Mouse (Mus musculus) embryonic facial prominence, embryonic 12.5 days (tissue): ENCODE data around the gene Manea. TPM values are rescaled to one million over a fixed set of nuclear protein-coding genes. Genes with fewer than 3 reads are reported as not detected.

Experiments
- ATAC-seq: fragments of 200-750 bp; cut with Nextera tagmentation; 2 replicates; pipeline ENCODE4 v1.8.0; 2017; ENCODE audit not compliant: insufficient number of reproducible peaks, insufficient read depth, low FRiP score, low TSS enrichment
- H3K27ac ChIP-seq: fragments of 300-500 bp; sonication (generic); 2 replicates; pipeline ENCODE4 v1.5.1; 2016; ENCODE audit warnings: mild to moderate bottlenecking
- H3K27me3 ChIP-seq: fragments of 300-500 bp; sonication (generic); 2 replicates; pipeline ENCODE4 v1.6.1; 2016; ENCODE audit warnings: mild to moderate bottlenecking, moderate library complexity
- H3K36me3 ChIP-seq: fragments of 300-500 bp; sonication (generic); 2 replicates; pipeline ENCODE4 v1.6.1; 2016; ENCODE audit warnings: mild to moderate bottlenecking
- H3K4me1 ChIP-seq: fragments of 300-500 bp; sonication (generic); 2 replicates; pipeline ENCODE4 v1.6.1; 2016
- H3K4me2 ChIP-seq: fragments of 300-500 bp; sonication (generic); replicated peaks from 2 replicates; pipeline ENCODE4 v1.6.1; 2016; ENCODE audit warnings: mild to moderate bottlenecking, moderate library complexity
- H3K4me3 ChIP-seq: fragments of 300-500 bp; sonication (generic); 2 replicates; pipeline ENCODE4 v1.5.1; 2016; ENCODE audit warnings: mild to moderate bottlenecking
- H3K9ac ChIP-seq: fragments of 300-500 bp; sonication (generic); 2 replicates; pipeline ENCODE4 v1.6.1; 2016; ENCODE audit warnings: mild to moderate bottlenecking, moderate library complexity
- H3K9me3 ChIP-seq: fragments of 300-500 bp; sonication (generic); 2 replicates; pipeline ENCODE4 v1.6.1; 2016; ENCODE audit warnings: mild to moderate bottlenecking, moderate library complexity
- WGBS: fragments of 180-500 bp; shearing (Covaris S2); methylation state at CpG from one replicate; pipeline ENCODE4 v1.1.7; 2016; 5-methylcytosine and 5-hydroxymethylcytosine counted together
- polyA plus RNA-seq: library from polyadenylated mRNA; unstranded; fragments of >200 nt; fragmentation: Nextera tagmentation; extraction: Ambion mirVana; gene quantifications from 2 replicates; pipeline ENCODE4 v1.2.1, GENCODE M21; 2016

Manea gene
- polyA plus RNA-seq, 1 experiment from 2014 or later, result 14.3 TPM

- WGBS, result 88% methylated on average over 2 of the region's 2 CpGs
- no peaks in the 10 kb centered on the region for H3K36me3 ChIP-seq
- H3K9ac ChIP-seq, result no peak overlapping the region
- no peak for ATAC-seq
- H3K4me1 ChIP-seq, result no peaks in the 10 kb centered on the region
- no peaks in the 10 kb centered on the region for H3K27me3 ChIP-seq
- H3K9me3 ChIP-seq, result no peaks in the 10 kb centered on the region
- no peak overlapping the region for H3K4me2 ChIP-seq
- H3K4me3 ChIP-seq, result no peak overlapping the region
- no peak overlapping the region for H3K27ac ChIP-seq
Observed at GRCm38 (mm10) chr4:26275769-26276168, 70.9 kb downstream of the Manea start.
